Mouse (Mus musculus) frontal cortex, postnatal 25 days (tissue): ENCODE results near the gene Msln.

Source experiments
- DNase-seq, 2 experiments: peaks; one replicate each; pipeline ENCODE4 v3.0.0; 2022; ENCODE audit warnings: low spot score in 2 of 2

The Msln gene

GRCm38 (mm10) chr17:25754241-25754640, at the start of gene Msln:
Gene Msln, minus strand, starts transcription at chr17:25754378.
- no peak for DNase-seq

DNA sequence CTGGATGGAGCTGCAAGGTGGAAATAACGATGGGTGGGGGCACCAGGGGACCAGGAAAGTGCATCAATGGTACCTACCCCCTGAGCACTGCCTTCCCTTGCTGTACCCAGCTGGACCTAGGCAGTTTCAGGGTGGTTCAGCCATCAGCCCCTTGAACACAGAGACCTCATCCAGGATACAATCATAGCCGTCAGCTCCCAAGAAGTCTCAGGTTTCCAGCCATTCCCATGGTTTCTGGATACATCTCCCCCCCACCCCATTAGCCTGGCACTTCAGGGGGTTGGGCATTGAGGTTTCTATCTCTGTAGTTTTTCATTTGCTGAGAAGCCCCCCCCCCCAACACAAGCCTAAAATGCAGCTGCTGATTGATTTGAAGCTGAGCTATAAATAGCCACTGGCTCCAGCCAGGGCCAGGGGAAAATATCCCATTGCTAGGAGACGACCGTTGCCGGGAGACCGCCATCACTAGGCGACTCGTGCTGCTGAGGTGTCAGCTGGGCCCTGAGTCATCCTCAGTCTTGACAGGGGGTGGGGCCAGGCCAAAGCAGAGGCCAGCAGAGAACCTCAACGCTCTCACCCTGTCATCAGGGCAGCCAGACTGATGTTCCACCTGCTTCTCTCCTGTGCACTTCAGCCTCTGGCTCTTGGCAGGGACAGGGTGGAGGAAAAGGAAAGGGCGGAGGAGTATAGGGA, 48.8 kb upstream of the Msln start:
- DNase-seq, result peak; percentile 62 to 63

- peak in 1 of 2 experiments; percentile 62 for DNase-seq
Observed at GRCm38 (mm10) chr17:25801029-25801428, 46.9 kb upstream of the Msln start.

DNA sequence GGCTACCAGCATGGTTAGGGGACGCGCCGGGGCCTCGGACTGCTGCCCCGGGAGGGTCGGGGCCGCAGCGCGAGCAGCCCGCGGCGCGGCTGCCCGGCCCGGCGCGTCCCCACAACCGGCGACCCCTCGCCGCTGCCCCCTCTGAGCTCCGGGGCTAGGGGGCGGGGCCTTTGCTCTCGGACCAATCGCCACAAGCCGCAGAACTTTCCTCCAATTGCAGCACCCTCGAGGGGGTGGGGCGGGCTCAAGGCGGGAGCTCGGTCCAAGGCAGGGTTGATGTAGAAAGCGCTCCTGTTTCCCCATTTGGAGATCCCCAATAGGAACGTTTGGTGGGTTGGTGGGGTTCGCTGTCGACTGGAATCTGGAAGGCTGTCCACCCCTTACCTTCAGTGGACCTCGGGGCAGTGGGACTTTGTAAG, 42.8 kb upstream of the Msln start, which contains the start of gene Metrn:
TSS of gene Metrn (minus strand) at position 186 of the 419 bp plus-strand sequence.
- DNase-seq, result peak in 1 of 2 experiments; percentile 64

DNA sequence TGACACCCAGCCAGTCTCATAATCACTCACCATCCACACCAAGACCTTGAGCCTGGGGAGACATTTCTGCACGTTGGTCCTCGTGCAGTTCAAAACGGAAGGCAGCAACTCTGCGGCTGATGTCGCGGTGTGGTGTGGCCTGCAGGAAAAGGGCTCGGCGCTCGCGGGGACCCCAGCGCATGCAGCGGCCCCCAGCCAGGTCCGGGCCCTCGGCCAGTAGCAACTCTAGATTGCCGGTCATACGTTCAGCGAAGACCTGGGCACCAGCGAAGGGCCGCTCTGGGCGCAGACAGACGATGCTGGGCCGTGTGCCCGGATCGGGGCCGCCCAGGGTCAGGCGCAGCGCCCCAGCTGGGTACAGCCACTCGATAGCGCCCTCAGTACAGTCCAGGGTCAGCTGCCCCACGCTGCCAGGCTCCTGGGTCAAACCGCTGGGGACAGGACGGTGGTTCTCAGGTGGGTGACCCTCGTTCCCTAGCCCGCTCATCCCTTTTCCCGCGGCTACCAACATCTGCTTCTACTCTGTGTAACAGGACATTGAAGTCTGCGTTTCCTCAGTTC, 42.1 kb upstream of the Msln start:
- DNase-seq, result no peak

DNA sequence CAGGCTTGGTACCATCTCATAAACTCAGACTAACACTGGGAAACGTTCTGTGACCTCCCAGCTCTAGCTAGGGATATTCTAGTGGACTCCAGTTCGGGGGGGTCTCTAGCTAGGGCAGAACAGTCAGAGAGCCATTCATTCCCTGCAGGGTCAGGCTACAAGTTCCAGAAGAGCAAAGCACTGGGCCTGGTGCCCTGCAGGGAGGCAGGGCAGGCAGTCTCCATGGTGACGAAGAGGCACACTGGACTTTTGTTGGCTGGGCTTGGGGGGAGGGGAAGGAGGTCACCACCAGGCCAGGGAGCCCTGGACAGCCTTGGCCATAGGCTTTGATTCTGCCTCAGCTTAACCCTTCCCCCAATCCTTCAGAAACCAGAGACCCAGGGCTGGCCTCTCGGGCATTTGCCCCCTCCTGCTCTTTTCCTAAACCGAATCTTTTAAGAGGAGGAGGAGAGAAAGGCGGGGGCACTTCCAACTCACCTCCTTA, 41.5 kb upstream of the Msln start, which contains the start of gene AC134908.4:
TSS of gene AC134908.4 (minus strand) at position 51 of the 484 bp plus-strand sequence.
- no peak for DNase-seq

- no peak for DNase-seq
Observed at GRCm38 (mm10) chr17:25794998-25795397, 40.8 kb upstream of the Msln start.

- DNase-seq, result no peak
Observed at GRCm38 (mm10) chr17:25794197-25794596, 40.0 kb upstream of the Msln start.

- DNase-seq, result peak in 1 of 2 experiments; percentile 63
Observed at GRCm38 (mm10) chr17:25792615-25793014, 38.4 kb upstream of the Msln start, which contains the start of gene Fam173a. Gene Fam173a, minus strand, starts transcription at chr17:25792901.

- DNase-seq, result peak; percentile 78 to 80
Observed at GRCm38 (mm10) chr17:25791843-25792527, 37.8 kb upstream of the Msln start.

DNA sequence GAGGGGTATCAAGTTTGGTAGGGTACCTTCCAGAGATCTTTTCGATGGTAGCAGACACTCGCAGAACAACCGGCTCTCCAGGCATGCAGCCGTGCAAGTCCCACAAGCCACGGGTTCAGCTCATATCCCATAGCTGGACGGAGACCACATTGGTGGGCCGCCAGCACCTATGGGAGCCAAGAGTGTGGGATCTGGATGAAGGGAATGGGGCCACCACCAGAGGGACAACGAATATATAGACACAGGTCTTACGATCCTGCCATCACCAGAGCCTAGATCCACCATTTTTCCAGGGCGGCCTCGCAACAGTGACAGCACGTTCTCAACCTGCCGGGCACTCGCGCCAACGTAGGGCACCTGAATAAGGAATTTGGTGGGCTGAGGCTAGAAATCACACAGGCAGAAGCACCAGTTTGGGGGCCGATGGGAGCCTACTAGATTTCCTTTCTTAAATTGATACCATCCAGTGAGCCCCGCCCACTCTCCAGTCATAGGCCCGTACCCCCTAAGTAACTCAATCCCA, 37.2 kb upstream of the Msln start:
- no peak for DNase-seq

- no peak for DNase-seq
Observed at GRCm38 (mm10) chr17:25786781-25787504, 32.8 kb upstream of the Msln start.

DNA sequence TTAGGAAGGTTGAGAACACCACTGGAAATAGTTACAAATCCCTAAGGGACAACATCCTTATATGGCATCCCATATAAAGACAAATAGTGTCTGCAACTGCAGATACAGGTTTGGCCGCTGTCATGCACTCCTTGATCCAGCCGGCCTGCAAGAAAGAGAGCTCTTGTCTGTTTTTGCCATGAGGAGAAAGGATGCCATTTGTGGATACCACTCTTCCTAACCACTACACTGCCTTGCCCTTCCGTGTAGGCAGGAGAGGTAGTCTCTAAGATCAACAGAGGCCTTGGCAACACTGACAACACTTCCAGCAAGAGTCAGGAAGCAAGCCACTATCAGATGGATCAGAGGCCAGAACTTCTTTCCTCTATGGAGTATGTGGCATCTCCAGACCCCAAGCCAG, 32.1 kb upstream of the Msln start, which contains the start of gene Ccdc78:
TSS of gene Ccdc78 (plus strand) at position 301 of the 400 bp plus-strand sequence.
- DNase-seq, result no peak

DNA sequence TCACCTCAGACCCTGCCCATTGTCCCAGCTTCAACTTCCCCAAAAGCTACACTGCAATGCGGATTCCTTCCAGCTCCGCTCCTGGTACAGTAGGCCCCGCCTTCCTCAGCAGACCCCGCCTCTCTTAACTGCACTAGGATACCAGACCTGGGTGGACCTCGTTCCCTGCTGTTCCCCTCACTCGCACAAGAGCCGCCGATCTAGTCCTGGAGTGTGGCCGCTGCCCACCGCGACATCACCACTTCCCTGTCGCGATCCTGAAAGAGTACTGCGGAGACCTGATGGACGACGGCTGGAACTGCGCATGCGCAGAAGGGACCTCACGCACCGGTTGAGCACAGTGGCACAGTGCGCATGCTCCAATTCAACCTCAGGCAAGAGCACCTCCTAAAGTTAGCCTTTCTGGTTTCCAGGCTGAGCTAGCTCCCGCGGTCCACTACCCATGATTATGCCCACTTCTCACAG, 31.1 kb upstream of the Msln start, which contains the start of gene Haghl:
TSS of gene Haghl (minus strand) at position 393 of the 465 bp plus-strand sequence.
- DNase-seq, result peak; percentile 93 to 98

DNA sequence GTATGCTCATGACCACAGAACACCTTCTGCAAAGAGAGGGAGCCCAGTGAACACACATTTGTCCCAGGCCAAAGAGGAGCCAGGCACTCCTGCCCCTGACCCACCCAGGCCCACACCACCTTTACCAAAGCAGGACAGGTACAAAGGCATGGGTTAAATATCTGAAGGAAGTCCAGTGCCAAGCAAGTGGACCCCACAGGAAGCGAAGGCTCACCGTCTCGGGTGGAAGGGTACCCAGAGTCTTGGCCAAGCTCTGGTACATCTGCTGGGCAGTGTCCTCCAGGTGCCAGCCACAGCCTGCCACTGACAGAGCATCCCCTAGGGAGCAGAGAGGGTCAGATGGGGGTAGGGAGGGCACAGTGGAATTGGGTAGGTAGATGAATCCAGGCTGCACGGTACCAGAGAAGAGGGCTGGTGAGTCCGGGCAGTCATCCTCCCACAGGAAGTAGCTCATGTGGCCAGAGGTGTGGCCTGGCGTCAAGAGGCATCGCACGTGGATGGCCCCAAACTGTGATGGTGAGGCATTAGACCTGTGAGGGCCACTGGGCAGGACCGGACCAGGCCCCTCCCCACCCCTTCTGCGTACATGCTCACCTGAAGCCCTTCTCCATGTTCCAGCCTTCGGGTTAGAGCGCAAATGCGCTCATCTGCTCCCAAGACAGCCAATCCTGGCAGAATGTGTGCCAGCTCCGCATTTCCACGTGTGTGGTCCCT, 29.8 kb upstream of the Msln start:
- DNase-seq, result no peak

- no peak for DNase-seq
Observed at GRCm38 (mm10) chr17:25783086-25783485, 28.9 kb upstream of the Msln start.

DNA sequence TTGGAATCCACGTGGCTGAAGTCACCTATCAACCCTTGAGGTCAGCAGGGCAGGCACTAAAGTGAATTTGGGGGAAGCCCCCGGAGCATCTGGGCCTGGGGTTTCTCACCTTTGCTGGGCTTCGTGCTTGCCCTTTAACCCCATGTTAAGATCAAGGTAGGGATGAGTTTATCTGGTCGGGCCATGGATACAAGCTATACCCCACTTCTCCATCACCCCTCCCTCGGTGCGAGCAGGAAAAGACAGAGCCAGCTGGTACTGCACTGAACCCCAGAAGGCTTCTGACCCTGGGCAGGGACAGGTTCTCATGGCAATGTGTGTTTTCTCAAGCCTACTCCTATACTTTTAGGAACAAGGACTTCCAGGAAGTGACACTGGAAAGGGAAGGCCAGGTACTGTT, 27.2 kb upstream of the Msln start:
- no peak for DNase-seq

GRCm38 (mm10) chr17:25777948-25778347, 23.8 kb upstream of the Msln start:
- no peak for DNase-seq

GRCm38 (mm10) chr17:25775318-25776062, 21.3 kb upstream of the Msln start:
- no peak for DNase-seq
